Comparison of ENCODE assay signal across 9 mouse cellular contexts in the genomic region with DNA sequence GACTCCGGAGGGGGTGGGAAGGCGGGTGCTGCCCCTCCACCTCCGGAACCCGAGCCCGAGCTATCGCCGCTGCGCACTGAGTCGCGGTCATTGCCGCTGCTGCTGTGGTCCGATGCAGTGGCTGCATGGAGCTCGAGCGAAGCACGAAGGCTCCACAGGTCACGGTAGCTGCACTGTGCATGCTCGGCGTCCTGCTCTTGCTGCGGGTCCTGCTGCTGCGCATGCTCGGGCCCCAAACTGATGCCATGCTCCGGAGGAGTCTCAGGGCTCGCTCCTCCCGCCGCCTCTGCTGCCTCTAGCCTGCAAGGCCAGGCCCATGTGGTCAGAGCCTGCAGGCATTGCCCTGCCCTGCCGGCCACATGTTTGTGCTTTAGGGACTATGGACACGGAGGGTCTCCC. TPM values are rescaled to one million over a fixed set of nuclear protein-coding genes. Genes with fewer than 3 reads are reported as not detected.
DNase-seq lines count a peak whose midpoint lies in the region; ATAC-seq and TF ChIP-seq lines count a peak whose summit lies in the region.
"Had no signal": no experiment of that assay in that cellular context is flagged by ENCODE, and none has a peak within 500 bp of the region (broad histone marks: within the 10 kb centered on the region; RNA-seq: fewer than 3 reads in every experiment).

No protein-coding gene starts in this region.

- WGBS in intestine, embryonic 14.5 days = 44% methylated on average over 27 of the region's 27 CpGs
- 73% methylated on average over 27 of the region's 27 CpGs for WGBS in intestine, postnatal 0 days
- WGBS in hindbrain, embryonic 10.5 days = 27% methylated on average over 27 of the region's 27 CpGs
- WGBS in midbrain, embryonic 14.5 days = 23% methylated on average over 27 of the region's 27 CpGs

- no peaks in the 10 kb centered on the region for H3K9me3 ChIP-seq in intestine, embryonic 14.5 days (ENCODE audit: control insufficient read depth, low read length)
- no peaks in the 10 kb centered on the region for H3K9me3 ChIP-seq in intestine, postnatal 0 days (ENCODE audit: control insufficient read depth)
- no peaks in the 10 kb centered on the region for H3K9me3 ChIP-seq in hindbrain, embryonic 10.5 days
- no peaks in the 10 kb centered on the region for H3K9me3 ChIP-seq in midbrain, embryonic 14.5 days (ENCODE audit: control insufficient read depth, low read length)

- H3K4me3 ChIP-seq in intestine, embryonic 14.5 days (ENCODE audit: low read depth, low read length) = no peak overlapping the region
- H3K4me3 ChIP-seq in intestine, postnatal 0 days (ENCODE audit: low read depth, low read length) = no peak overlapping the region
- peak overlapping the region; percentile 37 for H3K4me3 ChIP-seq in hindbrain, embryonic 10.5 days
- H3K4me3 ChIP-seq in midbrain, embryonic 14.5 days (replicated peaks; ENCODE audit: low read depth, low read length) = no peak overlapping the region
- H3K4me3 ChIP-seq: erythroblast, embryonic 14.5 days had no signal

- TF ChIP-seq CTCF in intestine, postnatal 0 days (IDR thresholded peaks at IDR 0.05; ENCODE audit: low read depth) = no peak

- peaks cover 15% of the 10 kb centered on the region for H3K27me3 ChIP-seq in intestine, embryonic 14.5 days (replicated peaks; ENCODE audit: control insufficient read depth, insufficient read depth, low read length)
- 0 out of 2 replicates have a peak, but pooled peaks cover 8% of the 10 kb centered on the region for H3K27me3 ChIP-seq in intestine, postnatal 0 days (replicated peaks; ENCODE audit: control insufficient read depth, insufficient read depth, low read length)
- H3K27me3 ChIP-seq in hindbrain, embryonic 10.5 days (ENCODE audit: insufficient read depth, poor library complexity, severe bottlenecking) = peaks cover 69% of the 10 kb centered on the region
- H3K27me3 ChIP-seq in midbrain, embryonic 14.5 days (ENCODE audit: control insufficient read depth, insufficient read depth, low read length) = no peaks in the 10 kb centered on the region; the same call in 1 of the 2 replicates

- no peak for ATAC-seq in intestine, embryonic 14.5 days (replicated peaks; ENCODE audit: low FRiP score, low TSS enrichment, low read depth)
- ATAC-seq in intestine, postnatal 0 days = no peak
- ATAC-seq in midbrain, embryonic 14.5 days (ENCODE audit: low FRiP score, low TSS enrichment) = no peak
- ATAC-seq in erythroblast, adult 5-6 weeks (replicated peaks; ENCODE audit: low FRiP score, poor library complexity, severe bottlenecking) = no peak

- peaks cover 75% of the 10 kb centered on the region for H3K36me3 ChIP-seq in intestine, embryonic 14.5 days (ENCODE audit: control insufficient read depth, insufficient read depth, low read length)
- H3K36me3 ChIP-seq in intestine, postnatal 0 days (ENCODE audit: control insufficient read depth, insufficient read depth) = peaks cover 55% of the 10 kb centered on the region
- H3K36me3 ChIP-seq in hindbrain, embryonic 10.5 days = peaks cover 96% of the 10 kb centered on the region
- peaks cover 94% of the 10 kb centered on the region for H3K36me3 ChIP-seq in midbrain, embryonic 14.5 days (ENCODE audit: control insufficient read depth, insufficient read depth, low read length)

- no peak overlapping the region; the same call in 1 of the 2 replicates for H3K9ac ChIP-seq in intestine, embryonic 14.5 days (ENCODE audit: low read length)
- H3K9ac ChIP-seq in intestine, postnatal 0 days (ENCODE audit: low read depth, low read length) = no peak overlapping the region
- no peak overlapping the region for H3K9ac ChIP-seq in midbrain, embryonic 14.5 days (replicated peaks; ENCODE audit: low read length)

- peaks cover 19% of the 10 kb centered on the region for H3K4me1 ChIP-seq in intestine, embryonic 14.5 days (replicated peaks; ENCODE audit: control insufficient read depth, insufficient read depth, low read length)
- H3K4me1 ChIP-seq in intestine, postnatal 0 days (replicated peaks; ENCODE audit: control insufficient read depth, insufficient read depth, low read length) = peaks cover 5% of the 10 kb centered on the region; the same call in 1 of the 2 replicates
- H3K4me1 ChIP-seq in hindbrain, embryonic 10.5 days (replicated peaks) = peaks cover 35% of the 10 kb centered on the region
- H3K4me1 ChIP-seq in midbrain, embryonic 14.5 days (ENCODE audit: control insufficient read depth, insufficient read depth, low read length) = peaks cover 21% of the 10 kb centered on the region

- H3K4me2 ChIP-seq in intestine, embryonic 14.5 days (ENCODE audit: low read length) = peak overlapping the region; percentile 31
- H3K4me2 ChIP-seq in intestine, postnatal 0 days (replicated peaks; ENCODE audit: low read depth) = no peak overlapping the region
- peak overlapping the region; percentile 25 for H3K4me2 ChIP-seq in midbrain, embryonic 14.5 days (ENCODE audit: low read length)

- H3K27ac ChIP-seq in intestine, embryonic 14.5 days (ENCODE audit: low read depth) = no peak overlapping the region
- H3K27ac ChIP-seq in intestine, postnatal 0 days (ENCODE audit: low read depth, low read length) = no peak overlapping the region
- H3K27ac ChIP-seq in hindbrain, embryonic 10.5 days = peak overlapping the region; percentile 67
- H3K27ac ChIP-seq in midbrain, embryonic 14.5 days (replicated peaks; ENCODE audit: low read depth, low read length) = 0 out of 2 replicates have a peak overlapping the region, but pooled peaks have one; percentile 5

- no peak for DNase-seq in intestine, embryonic 14.5 days (ENCODE audit: low spot score)
- DNase-seq in embryo, embryonic 10.5 days (ENCODE audit: low spot score) = peak; percentile 42
- DNase-seq in hindbrain, embryonic 10.5 days (ENCODE audit: low spot score) = peak; percentile 55
- peak; percentile 53 for DNase-seq in midbrain, embryonic 14.5 days
- DNase-seq in gastrocnemius, adult 8-10 months (ENCODE audit: low spot score in 2 of 2) = no peak
- no peak for DNase-seq in frontal cortex, postnatal 10 days (ENCODE audit: low spot score in 2 of 2)

RNA-seq across cellular contexts. Expression of a gene that starts 6.5 kb away (rescaled TPM):
- polyA plus RNA-seq in intestine, embryonic 14.5 days (2014; fragmentation: Nextera tagmentation; extraction: Ambion mirVana) = 590 and 627 TPM in 2 replicates
- 1,009 and 1,013 TPM in 2 replicates for polyA plus RNA-seq in intestine, postnatal 0 days (2015; fragmentation: Nextera tagmentation; extraction: Ambion mirVana)
- polyA plus RNA-seq in hindbrain, embryonic 10.5 days (2016; fragmentation: Nextera tagmentation; extraction: Ambion mirVana) = 484 and 504 TPM in 2 replicates
- 407 and 480 TPM in 2 replicates for polyA plus RNA-seq in midbrain, embryonic 14.5 days (2014; fragmentation: Nextera tagmentation; extraction: Ambion mirVana)
- 43.3 and 48.8 TPM in 2 replicates for total RNA-seq in erythroblast, adult 5-6 weeks (2015; ENCODE audit: low replicate concordance)
- total RNA-seq in erythroblast, adult 5-6 weeks (2017; ENCODE audit: low replicate concordance) = 12.1 and 17.3 TPM in 2 replicates
- total RNA-seq in gastrocnemius, adult 8-10 months (2022) = 100 to 1,000 TPM; 525 to 571 (median 544) TPM

RNA-seq across cellular contexts. Expression of a gene that starts 8.7 kb away (rescaled TPM):
- polyA plus RNA-seq in intestine, embryonic 14.5 days (2014; fragmentation: Nextera tagmentation; extraction: Ambion mirVana) = 7.1 and 8.5 TPM in 2 replicates
- polyA plus RNA-seq in intestine, postnatal 0 days (2015; fragmentation: Nextera tagmentation; extraction: Ambion mirVana) = 2.1 and 2.7 TPM in 2 replicates
- polyA plus RNA-seq in hindbrain, embryonic 10.5 days (2016; fragmentation: Nextera tagmentation; extraction: Ambion mirVana) = 7.1 and 15.0 TPM in 2 replicates
- 78.9 and 101 TPM in 2 replicates for polyA plus RNA-seq in midbrain, embryonic 14.5 days (2014; fragmentation: Nextera tagmentation; extraction: Ambion mirVana)
- not detected in 2 replicates for total RNA-seq in erythroblast, adult 5-6 weeks (2015; ENCODE audit: low replicate concordance)
- not detected in 2 replicates for total RNA-seq in erythroblast, adult 5-6 weeks (2017; ENCODE audit: low replicate concordance)
- 1 to 10 TPM; 1.9 to 4.0 (median 2.9) TPM for total RNA-seq in gastrocnemius, adult 8-10 months (2022)

RNA-seq across cellular contexts. Expression of a gene that starts 16.1 kb away (rescaled TPM):
- polyA plus RNA-seq in intestine, embryonic 14.5 days (2014; fragmentation: Nextera tagmentation; extraction: Ambion mirVana) = 25.5 and 28.9 TPM in 2 replicates
- 18.1 and 19.5 TPM in 2 replicates for polyA plus RNA-seq in intestine, postnatal 0 days (2015; fragmentation: Nextera tagmentation; extraction: Ambion mirVana)
- 22.3 and 24.6 TPM in 2 replicates for polyA plus RNA-seq in hindbrain, embryonic 10.5 days (2016; fragmentation: Nextera tagmentation; extraction: Ambion mirVana)
- 62.6 and 65.6 TPM in 2 replicates for polyA plus RNA-seq in midbrain, embryonic 14.5 days (2014; fragmentation: Nextera tagmentation; extraction: Ambion mirVana)
- total RNA-seq in erythroblast, adult 5-6 weeks (2015; ENCODE audit: low replicate concordance) = 5.0 and 7.7 TPM in 2 replicates
- 3.9 and 7.4 TPM in 2 replicates for total RNA-seq in erythroblast, adult 5-6 weeks (2017; ENCODE audit: low replicate concordance)
- total RNA-seq in gastrocnemius, adult 8-10 months (2022) = 10 to 100 TPM; 20.8 to 36.0 (median 29.5) TPM

RNA-seq across cellular contexts. Expression of a gene that starts 16.3 kb away (rescaled TPM):
- 27.0 and 27.5 TPM in 2 replicates for polyA plus RNA-seq in intestine, embryonic 14.5 days (2014; fragmentation: Nextera tagmentation; extraction: Ambion mirVana)
- 11.7 and 12.4 TPM in 2 replicates for polyA plus RNA-seq in intestine, postnatal 0 days (2015; fragmentation: Nextera tagmentation; extraction: Ambion mirVana)
- polyA plus RNA-seq in hindbrain, embryonic 10.5 days (2016; fragmentation: Nextera tagmentation; extraction: Ambion mirVana) = 18.5 and 21.1 TPM in 2 replicates
- 26.5 and 38.7 TPM in 2 replicates for polyA plus RNA-seq in midbrain, embryonic 14.5 days (2014; fragmentation: Nextera tagmentation; extraction: Ambion mirVana)
- total RNA-seq in erythroblast, adult 5-6 weeks (2015; ENCODE audit: low replicate concordance) = 47.7 and 60.0 TPM in 2 replicates
- total RNA-seq in erythroblast, adult 5-6 weeks (2017; ENCODE audit: low replicate concordance) = 152 and 195 TPM in 2 replicates
- total RNA-seq in gastrocnemius, adult 8-10 months (2022) = 100 to 1,000 TPM; 157 to 173 (median 162) TPM

RNA-seq across cellular contexts. Expression of a gene that starts 26.6 kb away (rescaled TPM):
- 14.1 TPM in 2 replicates for polyA plus RNA-seq in intestine, embryonic 14.5 days (2014; fragmentation: Nextera tagmentation; extraction: Ambion mirVana)
- 9.8 and 11.1 TPM in 2 replicates for polyA plus RNA-seq in intestine, postnatal 0 days (2015; fragmentation: Nextera tagmentation; extraction: Ambion mirVana)
- polyA plus RNA-seq in hindbrain, embryonic 10.5 days (2016; fragmentation: Nextera tagmentation; extraction: Ambion mirVana) = 16.8 and 17.2 TPM in 2 replicates
- 13.2 and 13.3 TPM in 2 replicates for polyA plus RNA-seq in midbrain, embryonic 14.5 days (2014; fragmentation: Nextera tagmentation; extraction: Ambion mirVana)
- 9.2 and 12.5 TPM in 2 replicates for total RNA-seq in erythroblast, adult 5-6 weeks (2015; ENCODE audit: low replicate concordance)
- total RNA-seq in erythroblast, adult 5-6 weeks (2017; ENCODE audit: low replicate concordance) = 17.1 and 20.9 TPM in 2 replicates
- 1 to 10 TPM; 4.8 to 5.7 (median 5.3) TPM for total RNA-seq in gastrocnemius, adult 8-10 months (2022)

Comparison
In these comparisons a context has a peak if more than half of its experiments do, and no peak if none do; other contexts are left out.
1. DNase-seq: peak in embryo, embryonic 10.5 days (single experiment), hindbrain, embryonic 10.5 days (single experiment) and midbrain, embryonic 14.5 days (single experiment); none in intestine, embryonic 14.5 days (single experiment), gastrocnemius, adult 8-10 months (0 of 2) and frontal cortex, postnatal 10 days (0 of 2).
2. H3K27ac ChIP-seq: peak in hindbrain, embryonic 10.5 days (single experiment) and midbrain, embryonic 14.5 days (single experiment); none in intestine, embryonic 14.5 days (single experiment) and intestine, postnatal 0 days (single experiment).